Mouse (Mus musculus): ENCODE results near the gene Xdh. TPM values are rescaled to one million over a fixed set of nuclear protein-coding genes. Genes with fewer than 3 reads are reported as not detected.

Xdh gene
- total RNA-seq, 2 experiments from 2014 or later: 40.6 to 66.0 TPM

Other genes with a start within 250 kb of the Xdh start
- gene Galnt14, start 239.7 kb downstream of the Xdh start, total RNA-seq (2021): not detected
- 1 to 10 TPM; 3.9 to 4.2 TPM for gene Ehd3, start 146.1 kb downstream of the Xdh start, total RNA-seq (2021)
- not detected for gene Srd5a2, start 97.7 kb upstream of the Xdh start, total RNA-seq (2021)